Mouse (Mus musculus) hindbrain, embryonic 15.5 days (tissue): ENCODE measurements around the gene Trim69. TPM values are rescaled to one million over a fixed set of nuclear protein-coding genes. Genes with fewer than 3 reads are reported as not detected.

ENCODE experiments used
- ATAC-seq: fragments of 200-750 bp; cut with Nextera tagmentation; 2 replicates; pipeline ENCODE4 v1.8.0; 2017; ENCODE audit warnings: low read depth, moderate number of reproducible peaks, moderate TSS enrichment; ENCODE audit not compliant: low FRiP score
- H3K27ac ChIP-seq: fragments of 300-500 bp; sonication (generic); replicated peaks from 2 replicates; pipeline ENCODE4 v1.5.1; 2015; ENCODE audit warnings: mild to moderate bottlenecking, inconsistent platforms
- H3K27me3 ChIP-seq: fragments of 300-500 bp; sonication (generic); 2 replicates; pipeline ENCODE4 v1.6.1; 2015; ENCODE audit warnings: control low read depth, inconsistent platforms
- H3K36me3 ChIP-seq: fragments of 300-500 bp; sonication (generic); 2 replicates; pipeline ENCODE4 v1.6.1; 2015; ENCODE audit warnings: control low read depth, inconsistent platforms
- H3K4me1 ChIP-seq: fragments of 300-500 bp; sonication (generic); replicated peaks from 2 replicates; pipeline ENCODE4 v1.6.1; 2015; ENCODE audit warnings: control low read depth, inconsistent platforms
- H3K4me2 ChIP-seq: fragments of 300-500 bp; sonication (generic); 2 replicates; pipeline ENCODE4 v1.6.1; 2015; ENCODE audit warnings: moderate library complexity, mild to moderate bottlenecking, inconsistent platforms
- H3K4me3 ChIP-seq: fragments of 300-500 bp; sonication (generic); 2 replicates; pipeline ENCODE4 v1.5.1; 2015; ENCODE audit warnings: mild to moderate bottlenecking, inconsistent platforms
- H3K9ac ChIP-seq: fragments of 300-500 bp; sonication (generic); 2 replicates; pipeline ENCODE4 v1.6.1; 2015; ENCODE audit warnings: inconsistent platforms
- H3K9me3 ChIP-seq: fragments of 300-500 bp; sonication (generic); 2 replicates; pipeline ENCODE4 v1.6.1; 2016; ENCODE audit warnings: control low read depth, inconsistent platforms
- WGBS: fragments of 180-500 bp; shearing (Covaris S2); methylation state at CpG from one replicate; pipeline ENCODE4 v1.1.7; 2015; 5-methylcytosine and 5-hydroxymethylcytosine counted together
- polyA plus RNA-seq: library from polyadenylated mRNA; unstranded; fragments of >200 nt; fragmentation: Nextera tagmentation; extraction: Ambion mirVana; gene quantifications from 2 replicates; pipeline ENCODE4 v1.2.1, GENCODE M21; 2015

The Trim69 gene
- polyA plus RNA-seq, 1 experiment from 2014 or later, result not detected

DNA sequence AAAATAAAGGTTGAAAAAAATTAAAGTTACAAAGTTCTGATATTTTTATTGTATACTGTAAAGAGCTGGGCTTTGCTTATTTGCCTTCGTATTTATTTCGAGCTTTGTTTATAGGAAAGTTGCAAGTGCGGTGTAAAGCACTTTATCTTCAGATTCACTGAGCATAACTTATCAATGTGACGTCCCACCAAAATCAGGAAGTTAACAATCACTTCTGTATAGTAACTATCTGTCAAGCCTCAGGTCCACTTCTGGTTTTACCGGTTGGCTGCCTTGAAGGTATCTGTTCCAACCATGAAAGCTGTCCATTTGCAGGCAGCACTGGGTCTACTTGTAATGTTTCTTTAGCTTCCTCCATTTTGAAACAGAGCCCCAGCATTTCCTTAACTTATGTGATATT lies 61.8 kb downstream of the Trim69 start:
- Histone ChIP-seq H3K4me3 (no peak overlapping the region), H3K36me3 (no peaks in the 10 kb centered on the region), H3K4me1 (no peaks in the 10 kb centered on the region), H3K9me3 (no peaks in the 10 kb centered on the region), H3K9ac (no peak overlapping the region), H3K27me3 (no peaks in the 10 kb centered on the region), H3K4me2 (no peak overlapping the region), H3K27ac (no peak overlapping the region)
- no peak for ATAC-seq
- WGBS, result 93% methylated on average over 5 of the region's 5 CpGs

GRCm38 (mm10) chr2:122223654-122224053 lies 63.2 kb downstream of the Trim69 start:
- H3K4me1 ChIP-seq, result no peaks in the 10 kb centered on the region
- H3K9me3 ChIP-seq, result no peaks in the 10 kb centered on the region
- H3K9ac ChIP-seq, result no peak overlapping the region
- ATAC-seq, result no peak
- H3K4me3 ChIP-seq, result no peak overlapping the region
- no peak overlapping the region for H3K27ac ChIP-seq
- H3K27me3 ChIP-seq, result no peaks in the 10 kb centered on the region
- H3K4me2 ChIP-seq, result no peak overlapping the region
- no peaks in the 10 kb centered on the region for H3K36me3 ChIP-seq

Other genes with a start within 250 kb of the Trim69 start
- gene Ctdspl2, start 204.7 kb upstream of the Trim69 start, polyA plus RNA-seq, result 29.3 and 34.9 TPM in 2 replicates
- gene Mageb3, start 204.6 kb upstream of the Trim69 start, polyA plus RNA-seq, result 0.30 and 0.56 TPM in 2 replicates
- gene Eif3j1, start 132.2 kb upstream of the Trim69 start, polyA plus RNA-seq, result 10.7 and 11.8 TPM in 2 replicates
- gene Spg11, start 42.3 kb upstream of the Trim69 start, polyA plus RNA-seq, result 6.8 and 8.2 TPM in 2 replicates
- 108 and 143 TPM in 2 replicates for gene B2m, start 13.0 kb upstream of the Trim69 start, polyA plus RNA-seq
- gene Patl2, start 25.5 kb downstream of the Trim69 start, polyA plus RNA-seq, result 0.07 TPM in 1 of 2 replicates, not detected in the other
- gene Terb2, start 25.6 kb downstream of the Trim69 start, polyA plus RNA-seq, result 0.09 TPM in 1 of 2 replicates, not detected in the other
- 22.7 and 23.7 TPM in 2 replicates for gene Sord, start 74.0 kb downstream of the Trim69 start, polyA plus RNA-seq
- not detected in 2 replicates for gene Duox2, start 137.7 kb downstream of the Trim69 start, polyA plus RNA-seq
- 0.12 and 0.26 TPM in 2 replicates for gene Duoxa2, start 138.2 kb downstream of the Trim69 start, polyA plus RNA-seq
- 0.23 and 0.52 TPM in 2 replicates for gene Duoxa1, start 153.0 kb downstream of the Trim69 start, polyA plus RNA-seq
- gene Duox1, start 155.0 kb downstream of the Trim69 start, polyA plus RNA-seq, result 0.14 and 0.16 TPM in 2 replicates
- 11.1 and 12.6 TPM in 2 replicates for gene Shf, start 208.5 kb downstream of the Trim69 start, polyA plus RNA-seq